Mouse (Mus musculus) embryonic stem cell, embryonic (primary cell): ENCODE measurements around the gene Gnaz.

Experiments
- CTCF ChIA-PET, 4 experiments: fragments of 300-600 bp in 2 of 4; fragments of 350-600 bp in 2 of 4; sonication (Branson Sonifier 250); formaldehyde crosslinking; loops; one replicate each; lab custom pipeline; 2022; ENCODE audit warnings: inconsistent platforms in 2 of 4; lab: Charles Lee
- POLR2A ChIA-PET, 4 experiments: fragments of 300-600 bp in 2 of 4; fragments of 350-600 bp in 2 of 4; sonication (Branson Sonifier 250); formaldehyde crosslinking; loops; one replicate each; lab custom pipeline; 2022; ENCODE audit warnings: antibody characterized with exemption in 4 of 4, inconsistent platforms in 1 of 4; lab: Charles Lee

Gene Gnaz

DNA sequence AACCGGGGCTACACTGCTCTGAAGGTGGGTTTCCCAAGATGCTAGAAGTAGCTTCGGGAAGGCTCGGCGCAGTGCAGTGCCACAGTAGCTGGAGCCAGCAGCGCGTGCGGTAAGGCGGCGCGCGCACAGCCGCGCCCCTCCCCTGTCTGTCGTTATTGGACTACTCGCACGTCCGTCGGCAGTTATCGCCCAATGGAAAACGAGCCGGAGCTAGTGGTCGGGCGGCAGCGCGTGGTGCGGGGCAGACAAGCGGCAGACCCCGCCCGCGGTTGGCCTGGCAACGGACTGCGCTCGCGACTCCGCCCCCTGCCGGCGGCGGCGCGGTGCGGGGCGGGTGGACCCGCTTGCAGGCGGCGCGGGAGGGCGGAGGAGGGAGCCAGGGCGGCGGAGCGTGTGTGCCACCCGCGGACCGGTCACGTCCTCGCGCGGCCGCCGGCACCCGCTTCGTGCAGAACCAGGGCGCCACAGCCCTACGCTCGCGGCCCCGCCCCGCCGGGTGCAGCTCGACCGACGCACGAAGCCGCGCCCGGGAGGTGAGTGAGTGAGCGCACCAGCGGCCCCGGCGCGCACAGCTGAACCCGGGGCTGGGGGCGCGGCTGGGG lies at the start of gene Gnaz:
Gene Gnaz (plus strand): TSS at position 328 of the 602 bp plus-strand sequence.
- ChIA-PET POLR2A (interaction anchor here in 3 of 4 experiments (0.6 to 1.9 kb wide), 7 partner anchors 9 to 93 kb away, joined by 3 to 5 read pairs (median 3); partner anchors contain the start of gene Rab36 (in 1 of the 3)), CTCF (interaction anchor here (0.9 to 1.6 kb wide), 12 partner anchors 9 to 288 kb away, joined by 3 to 8 read pairs (median 4); no protein-coding TSS in a partner anchor)

DNA sequence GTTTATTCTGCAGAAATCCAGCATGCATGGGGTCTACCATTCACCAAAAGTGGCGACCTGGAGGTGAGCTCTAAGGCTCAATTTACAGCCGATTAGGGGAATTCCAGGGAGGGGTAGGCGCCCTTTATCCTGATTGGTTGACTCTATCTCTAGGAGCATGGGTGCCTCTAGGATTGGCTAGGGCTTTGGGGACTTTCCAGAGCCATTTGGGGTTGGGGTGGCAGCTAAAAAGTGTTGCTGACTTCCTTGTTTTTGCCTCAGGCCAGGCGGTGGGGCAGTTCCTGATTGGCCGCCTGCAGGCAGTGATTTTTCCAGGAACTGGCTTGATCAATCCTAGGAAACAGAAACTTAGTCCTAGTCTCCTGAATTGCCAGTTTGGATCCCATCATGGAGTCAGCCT lies 47.7 kb upstream of the Gnaz start:
- POLR2A ChIA-PET: interaction anchor here in 1 of 4 experiments (0.6 kb wide), 1 partner anchor 1309 kb away, joined by 3 read pairs; no protein-coding TSS in a partner anchor
- CTCF ChIA-PET: interaction anchor here in 1 of 4 experiments (0.6 to 1.3 kb wide), 3 partner anchors 232 to 1500 kb away, joined by 3 to 4 read pairs (median 3); no protein-coding TSS in a partner anchor

DNA sequence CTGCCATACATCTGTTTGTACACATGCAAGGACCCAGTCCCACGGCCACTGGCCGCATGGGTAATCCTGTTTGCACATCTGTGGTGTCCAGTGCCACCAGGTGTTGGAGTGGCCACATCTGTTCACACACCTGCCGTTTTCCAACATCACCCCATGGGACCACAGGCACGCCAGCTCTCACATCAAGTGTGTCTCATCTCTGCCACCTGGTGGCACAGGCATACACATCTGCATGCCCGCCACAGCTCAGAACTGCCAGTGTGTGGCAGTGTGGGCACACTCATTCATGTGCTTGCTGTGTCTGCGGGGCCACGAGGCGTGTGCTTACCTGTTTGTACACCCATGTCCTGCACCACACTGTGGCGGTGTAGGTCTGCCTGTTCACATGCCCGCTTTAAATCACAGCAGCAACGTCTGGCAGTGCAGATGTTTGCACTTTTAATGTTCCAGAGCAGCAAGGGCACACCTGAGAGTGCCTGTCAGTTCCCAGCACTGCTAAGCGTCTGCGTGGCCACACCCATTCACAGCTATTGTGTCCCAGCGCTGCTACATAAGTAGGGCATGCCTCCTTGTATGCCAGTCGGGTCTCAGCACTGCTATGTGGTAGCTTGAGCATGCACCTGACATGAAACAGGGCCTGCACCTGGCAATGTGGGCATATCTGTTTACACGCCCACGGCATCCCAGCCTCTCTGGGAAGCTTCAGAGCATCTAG lies 46.0 kb upstream of the Gnaz start:
- POLR2A ChIA-PET: interaction anchor here in 3 of 4 experiments (0.6 to 1.0 kb wide), 5 partner anchors 9 to 630 kb away, joined by 3 read pairs; no protein-coding TSS in a partner anchor
- CTCF ChIA-PET: interaction anchor here (0.5 to 3.1 kb wide), 22 partner anchors 9 to 524 kb away, joined by 3 to 15 read pairs (median 4); partner anchors contain the start of gene Gnaz (in 1 of the 4)

DNA sequence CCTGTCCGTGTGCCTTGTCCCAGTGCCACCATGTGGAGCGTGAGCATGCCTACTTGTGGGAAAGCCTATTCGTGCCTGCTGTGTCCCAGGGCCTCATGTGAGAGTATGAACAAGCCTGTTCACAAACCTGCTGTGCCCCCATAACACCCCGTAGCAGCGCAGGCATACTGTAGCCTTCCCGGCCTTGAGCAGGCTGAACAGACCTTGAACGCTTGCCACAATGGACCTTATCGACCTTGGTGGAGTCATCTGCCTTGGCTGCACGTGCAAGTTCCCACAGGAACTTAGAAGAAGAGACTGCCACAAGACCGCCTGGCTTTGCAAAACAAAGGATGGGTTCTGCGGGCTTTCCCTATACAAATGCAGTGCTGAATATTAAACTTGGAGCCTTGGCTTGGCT lies 45.4 kb upstream of the Gnaz start:
- POLR2A ChIA-PET: interaction anchor here in 3 of 4 experiments (0.6 to 1.0 kb wide), 4 partner anchors 8 to 971 kb away, joined by 3 read pairs; no protein-coding TSS in a partner anchor
- CTCF ChIA-PET: interaction anchor here (0.5 to 3.1 kb wide), 11 partner anchors 13 to 523 kb away, joined by 3 to 15 read pairs (median 5); partner anchors contain the start of gene Gnaz (in 1 of the 4)

DNA sequence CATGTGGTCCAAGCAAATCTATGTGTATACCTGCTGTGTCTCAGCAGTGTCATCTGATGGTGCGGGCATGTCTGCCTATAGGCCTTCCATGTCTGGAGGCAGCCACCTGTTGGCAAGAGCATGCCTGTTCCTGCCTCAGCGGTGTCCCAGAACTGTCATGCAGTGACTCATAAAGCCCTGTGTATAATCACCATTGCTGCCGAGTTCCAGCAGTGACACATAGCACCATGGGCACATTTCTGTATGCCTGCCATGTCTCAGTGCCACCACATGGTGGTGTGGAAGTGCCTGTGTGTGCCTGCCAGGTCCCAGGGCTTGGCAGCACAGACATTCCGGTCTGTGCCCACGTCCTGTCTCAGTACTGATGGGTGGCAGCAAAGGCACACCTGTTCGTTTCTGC lies 44.2 kb upstream of the Gnaz start:
- ChIA-PET CTCF (interaction anchor here in 2 of 4 experiments (1.3 to 3.1 kb wide), 3 partner anchors 229 to 270 kb away, joined by 3 to 15 read pairs (median 5); no protein-coding TSS in a partner anchor), POLR2A (no interaction called here)

DNA sequence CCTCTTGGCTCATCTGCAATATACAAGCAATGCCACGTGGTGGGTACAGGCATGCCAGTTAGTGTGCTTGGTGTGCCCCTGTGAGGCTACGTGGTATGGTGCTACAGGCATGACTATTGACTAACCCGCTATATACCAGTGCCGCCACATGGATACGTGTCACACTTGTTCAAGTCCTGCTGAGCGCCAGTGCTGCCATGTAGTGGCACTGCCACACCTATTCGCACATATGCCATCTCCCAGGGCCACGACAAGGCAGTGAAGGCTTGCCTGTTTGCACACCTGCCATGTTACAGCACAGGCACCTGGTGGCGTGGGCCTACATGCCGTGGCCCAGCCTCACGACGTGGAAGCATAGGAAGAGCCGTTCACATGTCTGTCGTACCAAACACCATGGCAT lies 42.7 kb upstream of the Gnaz start:
- ChIA-PET POLR2A (interaction anchor here in 1 of 4 experiments (0.6 kb wide), 1 partner anchor 236 kb away, joined by 3 read pairs; no protein-coding TSS in a partner anchor), CTCF (interaction anchor here in 3 of 4 experiments (1.1 to 3.1 kb wide), 3 partner anchors 227 to 228 kb away, joined by 3 to 15 read pairs (median 6); no protein-coding TSS in a partner anchor)

DNA sequence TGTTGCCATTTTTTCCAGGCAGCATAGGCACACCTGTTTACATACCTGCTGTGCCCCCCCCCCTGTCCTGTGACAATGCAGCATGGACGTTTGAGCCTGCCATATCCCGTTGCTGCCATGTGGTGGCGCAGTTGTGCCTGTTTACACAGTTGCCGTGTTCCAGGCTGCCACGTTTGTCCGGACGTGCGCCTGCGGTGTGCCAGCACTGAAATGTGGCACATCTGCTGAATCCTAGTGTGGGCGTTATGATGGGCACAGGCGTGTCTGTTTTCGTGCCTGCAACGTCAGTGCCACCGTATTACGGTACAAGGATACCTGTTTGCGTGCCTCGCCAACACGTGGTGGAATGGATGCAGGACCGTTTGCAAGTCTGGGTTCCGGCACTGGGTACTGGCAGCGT lies 41.7 kb upstream of the Gnaz start:
- POLR2A ChIA-PET: no interaction called here
- CTCF ChIA-PET: interaction anchor here in 3 of 4 experiments (0.5 to 1.3 kb wide), 3 partner anchors 93 to 281 kb away, joined by 3 to 6 read pairs (median 3); no protein-coding TSS in a partner anchor

DNA sequence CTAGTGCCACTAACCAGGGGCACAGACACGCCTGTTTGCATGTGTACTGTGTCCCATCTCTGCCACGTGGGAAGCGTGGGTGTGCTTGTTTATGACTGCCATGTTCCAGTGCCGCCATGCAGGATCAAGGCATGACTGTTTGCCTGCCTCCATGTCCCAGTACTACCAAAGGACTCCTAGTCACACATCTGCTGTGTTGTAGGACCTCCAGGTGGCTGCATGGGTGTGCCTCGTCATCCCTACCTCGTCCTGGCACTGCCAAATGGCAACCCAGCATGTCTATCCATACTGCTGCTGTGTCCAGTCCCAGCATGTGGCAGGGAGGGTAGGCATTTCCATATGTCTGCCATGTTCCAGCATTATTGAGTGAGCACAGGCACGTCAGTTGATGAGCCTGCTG lies 38.7 kb upstream of the Gnaz start:
- POLR2A ChIA-PET: no interaction called here
- CTCF ChIA-PET: no interaction called here

DNA sequence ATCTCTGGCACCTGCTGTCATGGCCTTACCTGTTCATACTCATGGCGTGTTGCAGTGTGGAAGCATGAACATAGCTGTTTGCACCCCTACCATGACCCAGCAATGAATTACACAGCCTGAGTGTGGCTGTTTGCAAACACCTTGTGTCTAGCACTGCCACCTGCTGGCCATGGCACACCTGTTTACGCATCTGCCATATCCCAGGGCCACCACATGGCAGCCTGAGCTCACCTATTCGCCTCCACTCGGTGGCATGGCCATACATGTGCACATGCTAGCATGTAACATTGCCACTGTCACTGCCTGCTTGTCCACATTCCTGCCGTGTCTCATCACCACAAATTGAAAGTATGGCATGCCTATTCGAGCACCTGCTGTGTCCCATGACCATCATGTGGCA lies 37.4 kb upstream of the Gnaz start:
- POLR2A ChIA-PET: interaction anchor here in 1 of 4 experiments (0.8 kb wide), 1 partner anchor 9 kb away, joined by 3 read pairs; no protein-coding TSS in a partner anchor
- CTCF ChIA-PET: interaction anchor here in 3 of 4 experiments (0.5 to 1.5 kb wide), 8 partner anchors 9 to 323 kb away, joined by 3 to 5 read pairs (median 3); no protein-coding TSS in a partner anchor

DNA sequence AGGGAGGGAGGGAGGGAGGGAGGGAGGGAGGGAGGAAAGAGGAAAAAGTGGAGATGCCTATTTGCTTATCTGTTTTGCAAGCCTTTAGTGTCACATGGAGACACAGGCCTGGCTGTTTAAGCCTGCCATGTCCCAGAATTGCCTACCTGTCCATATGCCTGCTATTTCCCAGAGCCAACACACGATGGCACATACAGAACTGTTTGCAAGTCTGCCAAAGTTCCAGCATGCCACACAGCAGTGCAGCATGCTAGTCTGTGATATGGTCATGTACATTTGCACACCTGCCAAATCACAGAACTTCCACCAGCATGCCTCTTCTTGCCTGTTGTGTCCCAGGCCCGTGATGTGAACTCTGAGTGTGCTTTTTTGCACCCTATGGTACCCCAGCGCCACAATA lies 36.4 kb upstream of the Gnaz start:
- ChIA-PET CTCF (no interaction called here), POLR2A (no interaction called here)

DNA sequence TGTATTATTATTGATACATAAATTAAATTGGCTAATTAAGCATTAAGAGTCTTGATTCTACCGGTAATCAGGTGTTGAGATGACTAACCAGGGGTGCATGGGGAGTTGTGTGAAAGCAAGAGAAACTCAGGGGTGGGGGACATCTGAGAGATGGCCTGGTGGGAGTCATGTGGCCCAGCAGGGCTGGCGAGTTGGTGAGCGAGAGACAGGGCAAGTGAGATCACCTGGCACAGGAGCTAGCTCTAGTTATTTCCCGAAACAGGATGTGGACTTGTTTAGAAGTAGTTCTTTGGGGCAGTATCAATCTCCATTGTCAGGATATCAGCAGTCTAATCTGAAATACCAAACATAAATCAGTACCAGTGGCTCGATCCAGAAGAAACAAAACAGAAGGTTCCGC lies 35.3 kb upstream of the Gnaz start:
- POLR2A ChIA-PET: no interaction called here
- CTCF ChIA-PET: no interaction called here

DNA sequence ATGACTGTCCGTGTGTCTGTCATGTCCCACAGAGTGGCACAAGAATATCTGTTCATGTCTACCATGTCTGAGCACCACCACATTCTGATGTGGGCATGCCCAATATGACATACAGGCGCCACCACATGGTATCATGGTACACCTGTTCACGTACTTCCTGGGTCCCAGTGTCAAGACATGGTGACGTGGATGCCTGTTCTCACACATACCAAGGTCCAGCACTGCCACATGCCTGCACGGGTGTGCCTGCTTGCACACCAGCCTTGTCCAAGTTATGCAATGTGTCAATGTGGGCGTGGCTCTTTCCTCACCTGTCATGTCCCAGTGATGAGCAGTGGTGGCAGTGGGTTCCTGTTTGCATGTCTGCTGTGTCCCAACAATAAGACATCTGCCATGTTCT lies 34.5 kb upstream of the Gnaz start:
- POLR2A ChIA-PET: no interaction called here
- CTCF ChIA-PET: interaction anchor here in 1 of 4 experiments (0.5 kb wide), 1 partner anchor 102 kb away, joined by 5 read pairs; no protein-coding TSS in a partner anchor

DNA sequence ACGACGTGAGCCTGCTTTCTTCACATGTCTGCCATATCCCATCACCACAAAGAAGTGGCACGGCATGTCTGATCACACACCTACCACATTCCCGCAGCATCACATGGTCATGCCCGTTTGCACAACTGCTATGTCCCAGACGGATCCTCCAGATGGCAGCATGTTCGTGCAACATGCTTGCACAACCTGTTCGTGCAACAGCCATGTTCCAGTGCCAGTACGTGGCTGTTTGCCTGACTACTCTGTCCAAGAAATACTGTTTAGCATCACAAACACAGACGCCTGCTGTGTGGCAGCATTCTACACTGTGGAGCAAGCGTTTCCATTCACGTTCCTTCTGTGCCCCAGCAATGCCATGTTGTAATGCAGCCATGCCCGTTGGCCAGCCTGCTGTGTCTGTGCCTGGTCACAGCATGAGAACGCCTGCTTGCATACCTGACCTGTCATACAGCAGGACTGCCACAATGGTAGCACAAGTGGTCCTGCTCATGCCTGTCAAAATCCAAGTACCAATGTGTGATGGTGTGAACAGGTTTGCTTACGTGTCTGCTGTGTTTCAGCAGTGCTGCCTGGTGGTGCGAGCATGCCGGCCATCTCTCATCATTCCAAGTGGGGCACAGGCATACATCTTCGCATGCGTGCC lies 33.3 kb upstream of the Gnaz start:
- ChIA-PET CTCF (interaction anchor here in 1 of 4 experiments (1.8 kb wide), 1 partner anchor 240 kb away, joined by 7 read pairs; no protein-coding TSS in a partner anchor), POLR2A (no interaction called here)

DNA sequence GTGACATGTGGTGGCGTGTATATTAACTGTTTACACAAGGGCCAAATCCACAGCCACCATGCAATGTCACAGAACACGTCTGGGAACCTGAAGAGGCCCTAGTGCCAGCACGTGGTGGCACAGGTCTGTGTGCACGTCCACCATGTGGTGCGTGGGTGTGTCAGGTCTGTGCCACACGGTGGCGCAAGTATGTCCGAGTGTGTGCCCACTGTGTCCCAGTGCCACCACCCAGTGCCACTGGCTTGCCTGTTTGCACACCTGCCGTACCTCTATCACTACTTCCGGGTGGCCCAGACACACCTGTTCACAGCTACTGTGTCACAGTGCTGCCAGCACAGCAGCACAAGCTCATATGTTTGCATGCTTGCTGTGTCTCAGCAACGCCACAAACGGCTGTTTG lies 32.5 kb upstream of the Gnaz start:
- ChIA-PET CTCF (interaction anchor here (0.5 to 4.2 kb wide), 36 partner anchors 13 to 278 kb away, joined by 3 to 33 read pairs (median 3); partner anchors contain the start of genes Gnaz (in 1 of the 4) and Specc1l (in 1 of the 4)), POLR2A (interaction anchor here in 1 of 4 experiments (1.2 to 1.4 kb wide), 2 partner anchors 14 to 85 kb away, joined by 3 to 5 read pairs; no protein-coding TSS in a partner anchor)

DNA sequence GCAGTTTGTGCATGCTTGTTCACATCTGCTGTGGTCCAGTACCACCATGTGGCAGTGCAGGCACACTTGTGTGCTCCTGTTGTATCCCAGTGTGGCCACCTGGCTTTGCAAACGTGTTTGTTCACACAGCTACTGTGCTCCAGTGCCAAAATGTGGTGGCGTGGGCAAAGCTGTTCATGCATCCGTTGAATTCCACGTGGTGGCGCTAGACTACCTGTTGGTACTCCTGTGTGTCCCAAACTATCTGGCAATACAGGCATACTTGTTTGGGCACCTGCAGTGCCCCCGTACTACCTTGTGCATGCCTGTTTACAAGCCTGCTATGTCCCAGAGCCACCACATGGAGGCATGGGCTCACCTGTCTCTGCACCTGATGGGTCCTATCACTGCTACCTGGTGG lies 32.0 kb upstream of the Gnaz start:
- ChIA-PET POLR2A (interaction anchor here in 1 of 4 experiments (1.2 to 1.4 kb wide), 2 partner anchors 14 to 84 kb away, joined by 3 to 5 read pairs; no protein-coding TSS in a partner anchor), CTCF (interaction anchor here (0.5 to 4.2 kb wide), 38 partner anchors 12 to 277 kb away, joined by 3 to 33 read pairs (median 3); partner anchors contain the start of genes Gnaz (in 1 of the 4) and Specc1l (in 1 of the 4))

DNA sequence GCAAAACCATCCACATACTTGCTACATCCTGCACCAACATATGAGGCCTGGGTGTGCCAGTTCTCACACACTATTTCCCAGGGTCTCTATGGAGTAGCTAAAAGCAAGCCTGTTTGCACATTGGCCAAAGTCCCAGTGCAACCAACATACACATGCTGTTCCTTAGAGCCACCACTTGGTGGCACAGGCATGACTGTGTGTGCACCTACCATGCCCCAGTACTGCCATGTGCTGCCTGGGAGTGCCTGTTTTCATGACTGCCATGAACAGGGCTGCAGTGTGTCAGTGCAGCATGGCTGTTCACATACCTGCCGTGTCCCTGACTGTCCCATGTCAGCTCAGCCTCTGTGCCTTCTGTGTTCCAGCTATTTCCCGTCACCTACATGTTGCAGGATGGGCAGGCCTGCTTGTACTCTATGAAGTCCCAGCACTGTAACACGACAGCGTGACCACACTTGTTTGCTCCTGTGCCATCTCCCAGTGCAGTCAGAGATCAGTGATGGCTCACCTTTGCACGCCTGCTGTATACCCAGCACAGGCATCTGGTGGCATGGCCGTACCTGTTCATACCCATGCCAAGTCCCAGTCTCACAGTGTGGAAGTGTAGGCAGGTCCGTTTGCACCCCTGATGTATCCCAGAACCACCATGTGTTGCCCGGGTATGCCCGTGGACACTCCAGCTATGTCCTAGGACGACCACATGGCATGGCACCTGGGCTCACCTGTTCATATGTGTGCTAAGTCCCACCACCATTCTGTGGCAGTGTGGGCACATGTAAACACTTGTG lies 29.8 kb upstream of the Gnaz start:
- POLR2A ChIA-PET: interaction anchor here in 1 of 4 experiments (0.6 kb wide), 1 partner anchor 246 kb away, joined by 4 read pairs; no protein-coding TSS in a partner anchor
- CTCF ChIA-PET: interaction anchor here (1.0 to 4.2 kb wide), 6 partner anchors 17 to 214 kb away, joined by 3 to 33 read pairs (median 4); no protein-coding TSS in a partner anchor

DNA sequence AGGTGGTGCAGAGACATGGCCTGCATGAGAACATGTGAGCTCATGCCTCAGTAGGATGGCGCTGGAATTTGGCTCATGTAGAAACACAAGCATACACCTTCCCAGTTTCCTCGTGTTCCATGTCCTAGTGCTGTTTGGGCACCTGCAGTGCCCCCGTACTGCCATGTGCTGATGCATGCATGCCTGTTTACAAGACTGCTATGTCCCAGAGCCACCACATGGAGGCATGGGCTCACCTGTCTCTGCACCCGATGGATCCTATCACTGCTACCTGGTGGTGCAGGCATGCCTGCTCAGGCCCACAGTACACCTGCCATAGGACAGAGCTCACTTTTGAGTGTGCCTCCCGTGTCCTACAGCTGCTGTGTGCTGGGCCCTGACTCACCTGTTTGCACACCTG lies 28.6 kb upstream of the Gnaz start:
- ChIA-PET POLR2A (no interaction called here), CTCF (interaction anchor here in 3 of 4 experiments (0.6 to 4.2 kb wide), 6 partner anchors 82 to 475 kb away, joined by 3 to 33 read pairs (median 4); no protein-coding TSS in a partner anchor)
